Mouse (Mus musculus) liver, adult 2 months (tissue): ENCODE results near the gene Etfbkmt. TPM values are rescaled to one million over a fixed set of nuclear protein-coding genes. Genes with fewer than 3 reads are reported as not detected.
A peak's percentile ranks its signal among the peaks of the same experiment; 100 is the strongest.

Source experiments
- DNase-seq: peaks from one replicate; pipeline ENCODE4 v3.0.0-alpha.2; 2011; ENCODE audit warnings: low read depth, low spot score; ENCODE audit errors: extremely low read depth
- H3K27ac ChIP-seq: fragments of 200-500 bp; replicated peaks from 2 replicates; pipeline ENCODE4 v1.5.1; 2012; ENCODE audit warnings: low read depth, mild to moderate bottlenecking, control low read depth, inconsistent platforms, low read length; ENCODE audit not compliant: insufficient read depth
- H3K27me3 ChIP-seq: fragments of 200-500 bp; 2 replicates; pipeline ENCODE4 v1.6.1; 2012; ENCODE audit warnings: mild to moderate bottlenecking, moderate library complexity, low read length, inconsistent platforms; ENCODE audit not compliant: control insufficient read depth, insufficient read depth
- H3K36me3 ChIP-seq: fragments of 200-500 bp; 2 replicates; pipeline ENCODE4 v1.6.1; 2012; ENCODE audit warnings: low read length, inconsistent platforms; ENCODE audit not compliant: control insufficient read depth, insufficient read depth
- H3K4me1 ChIP-seq: fragments of 200-500 bp; 2 replicates; pipeline ENCODE4 v1.6.1; 2011; ENCODE audit warnings: low read length; ENCODE audit not compliant: control insufficient read depth, insufficient read depth
- H3K4me3 ChIP-seq: fragments of 200-500 bp; 2 replicates; pipeline ENCODE4 v1.5.1; 2011; ENCODE audit warnings: low read depth, mild to moderate bottlenecking, control low read depth, low read length, moderate library complexity; ENCODE audit not compliant: insufficient read depth
- H3K79me2 ChIP-seq: fragments of 200-500 bp; 2 replicates; pipeline ENCODE4 v1.6.1; 2012; ENCODE audit warnings: inconsistent platforms, mild to moderate bottlenecking, low read length, moderate library complexity; ENCODE audit not compliant: control insufficient read depth, insufficient read depth
- H3K9ac ChIP-seq: fragments of 200-500 bp; 2 replicates; pipeline ENCODE4 v1.6.1; 2012; ENCODE audit warnings: low read depth, mild to moderate bottlenecking, control low read depth, inconsistent platforms, low read length
- CTCF ChIP-seq: fragments of 200-500 bp; IDR thresholded peaks from 2 replicates; pipeline ENCODE4 v1.5.1; 2011; ENCODE audit warnings: low read depth, low read length, control low read depth
- POLR2A ChIP-seq: fragments of 200-500 bp; IDR thresholded peaks from 2 replicates; pipeline ENCODE4 v1.6.1; 2011; ENCODE audit warnings: low read length, control low read depth; ENCODE audit not compliant: insufficient read depth; ENCODE audit errors: extremely low read depth
- WGBS: fragments of 180-500 bp; shearing (Covaris S2); methylation state at CpG from one replicate; pipeline ENCODE4 v1.1.7; 2018; 5-methylcytosine and 5-hydroxymethylcytosine counted together
- polyA plus RNA-seq: library from polyadenylated mRNA; depleted of rRNA; stranded (reverse); fragments of >200 nt; gene quantifications from 2 replicates; pipeline ENCODE4 v1.2.3, GENCODE M21; 2012
- total RNA-seq: library from RNA; depleted of rRNA; stranded (reverse); fragments of >200 nt; gene quantifications from 2 replicates; pipeline ENCODE4 v1.2.3, GENCODE M21; 2014

Gene Etfbkmt
- total and polyA plus RNA-seq, 2 experiments, result 3.9 to 25.3 TPM

DNA sequence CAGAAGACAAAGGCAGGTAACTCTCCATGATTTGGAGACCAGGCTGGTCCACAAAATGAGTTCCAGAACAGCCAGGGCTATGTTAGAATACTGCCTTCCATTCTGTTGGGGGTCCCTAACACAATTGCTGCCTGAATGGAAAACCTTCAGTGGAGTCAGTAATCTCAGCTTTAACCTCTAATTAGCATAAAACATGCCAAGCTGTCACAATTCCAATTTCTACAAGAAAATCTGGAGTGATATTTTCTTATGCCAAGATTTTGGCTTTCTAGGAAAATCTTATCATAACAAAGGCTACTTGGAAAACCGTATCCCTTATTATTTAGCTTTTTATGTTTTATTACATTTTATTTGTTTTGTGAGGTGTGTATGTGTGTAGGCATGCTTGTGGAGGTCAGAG lies 36.2 kb upstream of the Etfbkmt start:
- Histone ChIP-seq H3K27ac (no peak overlapping the region), H3K79me2 (peaks cover 9% of the 10 kb centered on the region; the same call in 1 of the 2 replicates), H3K36me3 (no peaks in the 10 kb centered on the region), H3K4me3 (no peak overlapping the region), H3K27me3 (no peaks in the 10 kb centered on the region), H3K4me1 (peaks cover 4% of the 10 kb centered on the region; the same call in 1 of the 2 replicates), H3K9ac (no peak overlapping the region)
- TF ChIP-seq CTCF (no peak), POLR2A (no peak)
- no peak for DNase-seq
- 67% methylated on average over 1 of the region's 1 CpGs for WGBS

GRCm38 (mm10) chr6:149107615-149108014 lies 32.0 kb upstream of the Etfbkmt start:
- Histone ChIP-seq H3K27me3 (no peaks in the 10 kb centered on the region), H3K27ac (no peak overlapping the region), H3K36me3 (no peaks in the 10 kb centered on the region), H3K79me2 (no peaks in the 10 kb centered on the region), H3K4me3 (no peak overlapping the region), H3K4me1 (no peaks in the 10 kb centered on the region), H3K9ac (no peak overlapping the region)
- WGBS, result 91% methylated on average over 3 of the region's 3 CpGs
- TF ChIP-seq POLR2A (no peak), CTCF (no peak)
- DNase-seq, result no peak

DNA sequence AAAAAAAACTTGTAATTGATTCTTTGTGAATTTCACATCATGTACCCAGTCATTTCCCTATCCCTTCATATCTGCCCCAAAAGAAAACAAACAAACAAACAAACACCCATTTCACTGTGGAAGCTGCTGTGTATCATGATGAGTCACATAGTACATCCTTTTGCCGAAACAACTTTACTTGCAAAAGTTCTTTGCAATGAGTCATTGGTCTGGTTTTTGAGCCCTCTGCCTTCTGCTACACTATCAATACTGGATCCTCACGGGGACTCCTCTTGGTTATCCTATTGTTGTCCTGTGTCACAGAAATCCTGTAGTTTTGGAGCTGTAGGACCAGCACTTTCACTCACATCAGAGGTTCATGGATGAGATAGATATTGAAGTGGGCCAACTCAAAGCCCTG lies 30.7 kb upstream of the Etfbkmt start:
- DNase-seq, result no peak
- Histone ChIP-seq H3K4me1 (no peaks in the 10 kb centered on the region), H3K27ac (no peak overlapping the region), H3K9ac (no peak overlapping the region), H3K4me3 (no peak overlapping the region), H3K79me2 (no peaks in the 10 kb centered on the region), H3K27me3 (no peaks in the 10 kb centered on the region), H3K36me3 (no peaks in the 10 kb centered on the region)
- TF ChIP-seq CTCF, result no peak
- TF ChIP-seq POLR2A, result no peak
- WGBS, result 79% methylated on average over 2 of the region's 2 CpGs

- Histone ChIP-seq H3K27me3 (no peaks in the 10 kb centered on the region), H3K36me3 (no peaks in the 10 kb centered on the region), H3K9ac (no peak overlapping the region), H3K27ac (no peak overlapping the region), H3K79me2 (no peaks in the 10 kb centered on the region), H3K4me1 (peaks cover 12% of the 10 kb centered on the region; the same call in 1 of the 2 replicates), H3K4me3 (no peak overlapping the region)
- TF ChIP-seq CTCF (no peak), POLR2A (no peak)
- DNase-seq, result no peak
These were observed 22.7 kb upstream of the Etfbkmt start for GRCm38 (mm10) chr6:149116992-149117391.

DNA sequence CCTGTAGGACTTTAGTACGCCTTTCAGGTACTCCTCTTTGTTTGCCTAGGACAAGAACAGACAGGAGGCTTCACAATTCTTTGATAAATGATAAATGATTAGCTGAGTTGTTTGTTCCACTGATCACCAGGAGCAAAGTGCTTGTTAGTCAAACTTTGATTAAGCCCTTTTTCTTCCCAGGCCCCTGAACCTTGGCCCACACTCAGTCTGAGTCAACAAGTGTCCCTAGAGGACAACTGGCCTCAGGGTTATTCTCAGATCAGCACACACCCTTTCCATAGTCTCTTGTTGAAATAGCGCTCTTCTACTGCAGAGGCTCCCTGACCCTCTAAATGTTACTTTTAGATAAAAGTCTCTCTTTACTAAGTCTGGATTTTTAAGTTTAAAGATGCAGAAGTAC lies 20.7 kb upstream of the Etfbkmt start:
- H3K36me3 ChIP-seq, result no peaks in the 10 kb centered on the region
- peaks cover 12% of the 10 kb centered on the region; the same call in 1 of the 2 replicates for H3K4me1 ChIP-seq
- H3K79me2 ChIP-seq, result no peaks in the 10 kb centered on the region
- DNase-seq, result peak; percentile 100
- H3K9ac ChIP-seq, result no peak overlapping the region
- H3K27ac ChIP-seq, result peak overlapping the region; percentile 39; the same call in 1 of the 2 replicates
- H3K4me3 ChIP-seq, result no peak overlapping the region
- TF ChIP-seq CTCF, result no peak; the same call in 1 of the 2 replicates
- TF ChIP-seq POLR2A, result no peak
- 19% methylated on average over 2 of the region's 2 CpGs for WGBS
- no peaks in the 10 kb centered on the region for H3K27me3 ChIP-seq

GRCm38 (mm10) chr6:149119853-149120252 lies 19.8 kb upstream of the Etfbkmt start:
- TF ChIP-seq POLR2A (no peak), CTCF (peak; percentile 40)
- H3K36me3 ChIP-seq, result no peaks in the 10 kb centered on the region
- H3K4me1 ChIP-seq, result peaks cover 12% of the 10 kb centered on the region; the same call in 1 of the 2 replicates
- peak; percentile 63 for DNase-seq
- H3K27me3 ChIP-seq, result no peaks in the 10 kb centered on the region
- WGBS, result 23% methylated on average over 2 of the region's 2 CpGs
- no peaks in the 10 kb centered on the region for H3K79me2 ChIP-seq
- H3K9ac ChIP-seq, result no peak overlapping the region
- no peak overlapping the region; the same call in 1 of the 2 replicates for H3K27ac ChIP-seq
- H3K4me3 ChIP-seq, result no peak overlapping the region
